Mouse (Mus musculus): ENCODE measurements around the gene Pttg1. TPM values are rescaled to one million over a fixed set of nuclear protein-coding genes. Genes with fewer than 3 reads are reported as not detected.

Pttg1 gene
- total and polyA plus RNA-seq, 2 experiments from 2014 or later: 51.9 to 74.3 TPM

GRCm38 (mm10) chr11:43470118-43470517 is 44.1 kb upstream of the Pttg1 start:
- WGBS: 71% methylated on average over 5 of the region's 5 CpGs
- Histone ChIP-seq H3K4me3 (ENCODE audit: low read depth, low read length) (no peak overlapping the region), H3K9ac (replicated peaks; ENCODE audit: low read length, poor library complexity, severe bottlenecking) (no peak overlapping the region), H3K36me3 (ENCODE audit: insufficient read depth, low read length) (no peaks in the 10 kb centered on the region), H3K27me3 (ENCODE audit: insufficient read depth, low read length) (no peaks in the 10 kb centered on the region), H3K4me1 (ENCODE audit: insufficient read depth, low read length) (peaks cover 3% of the 10 kb centered on the region; the same call in 1 of the 2 replicates), H3K4me2 (ENCODE audit: low read depth, low read length, poor library complexity, severe bottlenecking) (no peak overlapping the region), H3K27ac (ENCODE audit: low read depth, low read length) (no peak overlapping the region), H3K9me3 (ENCODE audit: low read length) (no peaks in the 10 kb centered on the region)
- DNase-seq (ENCODE audit: low spot score): no peak
- ATAC-seq (ENCODE audit: low FRiP score): no peak
- no peak for TF ChIP-seq CTCF (IDR thresholded peaks at IDR 0.05)

GRCm38 (mm10) chr11:43463204-43463603 is 37.2 kb upstream of the Pttg1 start:
- no peak for TF ChIP-seq CTCF (IDR thresholded peaks at IDR 0.05)
- no peak overlapping the region for H3K4me2 ChIP-seq (ENCODE audit: low read depth, low read length, poor library complexity, severe bottlenecking)
- no peak overlapping the region for H3K27ac ChIP-seq (ENCODE audit: low read depth, low read length)
- H3K36me3 ChIP-seq (ENCODE audit: insufficient read depth, low read length): no peaks in the 10 kb centered on the region
- DNase-seq (ENCODE audit: low spot score): no peak
- WGBS: 96% methylated on average over 25 of the region's 25 CpGs
- no peaks in the 10 kb centered on the region for H3K9me3 ChIP-seq (ENCODE audit: low read length)
- H3K4me3 ChIP-seq (ENCODE audit: low read depth, low read length): no peak overlapping the region
- ATAC-seq (ENCODE audit: low FRiP score): no peak
- H3K27me3 ChIP-seq (ENCODE audit: insufficient read depth, low read length): no peaks in the 10 kb centered on the region
- no peak overlapping the region for H3K9ac ChIP-seq (replicated peaks; ENCODE audit: low read length, poor library complexity, severe bottlenecking)
- no peaks in the 10 kb centered on the region for H3K4me1 ChIP-seq (ENCODE audit: insufficient read depth, low read length)

GRCm38 (mm10) chr11:43452266-43452665 is 26.2 kb upstream of the Pttg1 start:
- Histone ChIP-seq H3K27ac (ENCODE audit: low read depth, low read length) (no peak overlapping the region), H3K9ac (replicated peaks; ENCODE audit: low read length, poor library complexity, severe bottlenecking) (no peak overlapping the region), H3K4me1 (ENCODE audit: insufficient read depth, low read length) (no peaks in the 10 kb centered on the region), H3K4me2 (ENCODE audit: low read depth, low read length, poor library complexity, severe bottlenecking) (no peak overlapping the region), H3K27me3 (ENCODE audit: insufficient read depth, low read length) (no peaks in the 10 kb centered on the region), H3K36me3 (ENCODE audit: insufficient read depth, low read length) (peaks cover 7% of the 10 kb centered on the region), H3K9me3 (ENCODE audit: low read length) (no peaks in the 10 kb centered on the region), H3K4me3 (ENCODE audit: low read depth, low read length) (no peak overlapping the region)
- WGBS: 76% methylated on average over 2 of the region's 2 CpGs
- DNase-seq (ENCODE audit: low spot score) (no peak), ATAC-seq (ENCODE audit: low FRiP score) (no peak)
- peak; percentile 63 for TF ChIP-seq CTCF (IDR thresholded peaks at IDR 0.05)

- Histone ChIP-seq H3K4me1 (ENCODE audit: insufficient read depth, low read length) (no peaks in the 10 kb centered on the region), H3K27ac (ENCODE audit: low read depth, low read length) (no peak overlapping the region), H3K9ac (replicated peaks; ENCODE audit: low read length, poor library complexity, severe bottlenecking) (no peak overlapping the region), H3K4me3 (ENCODE audit: low read depth, low read length) (no peak overlapping the region), H3K27me3 (ENCODE audit: insufficient read depth, low read length) (no peaks in the 10 kb centered on the region), H3K4me2 (ENCODE audit: low read depth, low read length, poor library complexity, severe bottlenecking) (no peak overlapping the region), H3K36me3 (ENCODE audit: insufficient read depth, low read length) (peaks cover 14% of the 10 kb centered on the region), H3K9me3 (ENCODE audit: low read length) (no peaks in the 10 kb centered on the region)
- no peak for TF ChIP-seq CTCF (IDR thresholded peaks at IDR 0.05)
- DNase-seq (ENCODE audit: low spot score) (no peak), ATAC-seq (ENCODE audit: low FRiP score) (no peak)
- WGBS: 76% methylated on average over 4 of the region's 4 CpGs
These were observed 25.3 kb upstream of the Pttg1 start for GRCm38 (mm10) chr11:43451322-43451721.

- Histone ChIP-seq H3K27me3 (ENCODE audit: insufficient read depth, low read length) (no peaks in the 10 kb centered on the region), H3K27ac (ENCODE audit: low read depth, low read length) (no peak overlapping the region), H3K4me2 (ENCODE audit: low read depth, low read length, poor library complexity, severe bottlenecking) (no peak overlapping the region), H3K4me3 (ENCODE audit: low read depth, low read length) (no peak overlapping the region), H3K36me3 (ENCODE audit: insufficient read depth, low read length) (peaks cover 28% of the 10 kb centered on the region), H3K9me3 (ENCODE audit: low read length) (no peaks in the 10 kb centered on the region), H3K4me1 (ENCODE audit: insufficient read depth, low read length) (no peaks in the 10 kb centered on the region), H3K9ac (replicated peaks; ENCODE audit: low read length, poor library complexity, severe bottlenecking) (no peak overlapping the region)
- ATAC-seq (ENCODE audit: low FRiP score) (no peak), DNase-seq (ENCODE audit: low spot score) (no peak)
- 100% methylated on average over 2 of the region's 2 CpGs for WGBS
- TF ChIP-seq CTCF (IDR thresholded peaks at IDR 0.05): no peak
These were observed 23.9 kb upstream of the Pttg1 start for GRCm38 (mm10) chr11:43449916-43450315.

- ATAC-seq (ENCODE audit: low FRiP score) (no peak), DNase-seq (ENCODE audit: low spot score) (no peak)
- WGBS: 97% methylated on average over 13 of the region's 13 CpGs
- no peaks in the 10 kb centered on the region for H3K9me3 ChIP-seq (ENCODE audit: low read length)
- no peak overlapping the region for H3K27ac ChIP-seq (ENCODE audit: low read depth, low read length)
- no peak overlapping the region for H3K9ac ChIP-seq (replicated peaks; ENCODE audit: low read length, poor library complexity, severe bottlenecking)
- H3K27me3 ChIP-seq (ENCODE audit: insufficient read depth, low read length): no peaks in the 10 kb centered on the region
- H3K4me1 ChIP-seq (ENCODE audit: insufficient read depth, low read length): no peaks in the 10 kb centered on the region
- H3K36me3 ChIP-seq (ENCODE audit: insufficient read depth, low read length): peaks cover 92% of the 10 kb centered on the region
- no peak for TF ChIP-seq CTCF (IDR thresholded peaks at IDR 0.05)
- no peak overlapping the region for H3K4me2 ChIP-seq (ENCODE audit: low read depth, low read length, poor library complexity, severe bottlenecking)
- H3K4me3 ChIP-seq (ENCODE audit: low read depth, low read length): no peak overlapping the region
These were observed 17.1 kb upstream of the Pttg1 start for GRCm38 (mm10) chr11:43443183-43443582.
